Mouse (Mus musculus): ENCODE results near the gene Gm21738.
"Not testable (repeated sequence)": the region's sequence is repeated elsewhere in the genome, so short reads cannot be mapped to it uniquely, and the experiment has no call there.

Gm21738 gene

GRCm38 (mm10) chr14:19418830-19419229 lies at the start of gene Gm21738:
Gene Gm21738 (minus strand): TSS chr14:19418930.
- DNase-seq = not testable (repeated sequence)

- DNase-seq = not testable (repeated sequence)
Measured at GRCm38 (mm10) chr14:19383741-19384140, 35.0 kb downstream of the Gm21738 start.

Measured in cerebellum, postnatal 14 days (tissue).